Mouse (Mus musculus) thymus, adult 2 months (tissue): Measurements from ENCODE around the gene Mical2.

Experiments used
- CTCF ChIP-seq: fragments of 200-500 bp; IDR thresholded peaks from 2 replicates; pipeline ENCODE4 v1.5.1; 2012; ENCODE audit warnings: mild to moderate bottlenecking, control low read depth, low read length, moderate library complexity, borderline replicate concordance; ENCODE audit not compliant: control insufficient read depth, poor library complexity, insufficient read depth; ENCODE audit errors: extremely low read depth
- POLR2A ChIP-seq: fragments of 200-500 bp; IDR thresholded peaks from 2 replicates; pipeline ENCODE4 v1.6.1; 2012; ENCODE audit warnings: mild to moderate bottlenecking, low read length, control low read depth, moderate library complexity; ENCODE audit not compliant: control insufficient read depth, poor library complexity, insufficient read depth; ENCODE audit errors: extremely low read depth

DNA sequence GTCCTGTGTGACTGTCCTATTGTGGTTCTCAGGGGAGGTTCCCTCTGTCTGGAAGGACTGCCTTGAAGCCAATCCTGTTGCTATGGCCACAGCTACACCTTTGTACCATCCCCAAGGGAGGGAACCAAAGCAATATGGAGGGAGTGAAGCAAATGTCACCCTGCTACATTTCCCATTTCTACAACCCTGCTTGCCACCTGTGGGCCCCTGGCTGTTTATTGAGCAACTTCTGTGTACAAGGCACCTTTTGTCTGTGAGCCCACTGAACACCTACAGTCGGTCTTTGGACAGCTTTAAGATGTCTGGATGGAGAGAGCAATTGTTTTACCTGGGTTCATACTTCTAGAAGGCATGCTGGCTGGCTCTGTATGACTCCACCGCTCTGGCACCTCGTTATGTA, 46.0 kb downstream of the Mical2 start:
- no peak for TF ChIP-seq POLR2A
- TF ChIP-seq CTCF = no peak
